Mouse (Mus musculus) C2C12 (cell line): Measurements from ENCODE around the gene Tkt.

ENCODE experiments used
- CTCF ChIP-seq: IDR thresholded peaks from one replicate; pipeline ENCODE4 v1.5.1; 2011; ENCODE audit not compliant: control insufficient read depth, insufficient read depth, insufficient read length
- MAX ChIP-seq: IDR thresholded peaks from one replicate; pipeline ENCODE4 v1.6.1; 2011; ENCODE audit warnings: mild to moderate bottlenecking, control low read depth
- MYOD1 ChIP-seq: IDR thresholded peaks from one replicate; pipeline ENCODE4 v1.6.1; 2011; ENCODE audit warnings: low read depth; ENCODE audit not compliant: control insufficient read depth, insufficient read length
- MYOG ChIP-seq: IDR thresholded peaks from one replicate; pipeline ENCODE4 v1.6.1; 2011; ENCODE audit not compliant: control insufficient read depth, insufficient read length; ENCODE audit errors: extremely low read depth
- USF1 ChIP-seq: IDR thresholded peaks from one replicate; pipeline ENCODE4 v1.6.1; 2011; ENCODE audit warnings: low read depth, mild to moderate bottlenecking, control low read depth, moderate library complexity

DNA sequence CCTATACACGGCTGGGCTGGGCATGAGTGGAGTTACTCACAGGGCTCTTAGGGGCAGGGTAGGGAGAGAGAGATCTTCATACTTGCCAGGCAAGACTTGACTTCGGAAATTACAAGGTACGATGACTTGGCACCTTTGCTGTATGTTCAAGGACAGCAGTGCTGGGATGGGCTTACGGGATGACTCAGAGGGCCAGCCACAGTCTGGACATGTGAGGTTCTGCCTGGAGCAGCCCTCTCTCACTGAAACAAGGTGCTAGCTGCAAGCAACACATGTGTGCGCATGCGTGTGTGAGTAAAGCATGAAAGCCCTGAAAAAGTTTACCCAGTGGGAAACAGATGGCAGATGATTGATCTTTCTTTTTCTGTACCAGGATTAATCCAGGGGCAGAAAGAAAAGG, 16.3 kb upstream of the Tkt start:
- TF ChIP-seq CTCF (no peak), MYOD1 (no peak), MYOG (no peak), USF1 (no peak), MAX (no peak)
